Mouse (Mus musculus): Measurements from ENCODE around the gene Dagla.

Dagla gene

GRCm38 (mm10) chr19:10307351-10307750, 2.7 kb upstream of the Dagla start:
- DNase-seq (ENCODE audit: low read depth) = no peak

- no peak for DNase-seq (ENCODE audit: low read depth)
Measured at GRCm38 (mm10) chr19:10306521-10307243, 2.0 kb upstream of the Dagla start.

GRCm38 (mm10) chr19:10305640-10306039, 963 bp upstream of the Dagla start:
- peak; percentile 52 for DNase-seq (ENCODE audit: low read depth)

GRCm38 (mm10) chr19:10304395-10304794, 282 bp downstream of the Dagla start:
- DNase-seq (ENCODE audit: low read depth) = no peak

- no peak for DNase-seq (ENCODE audit: low read depth)
Measured at GRCm38 (mm10) chr19:10302852-10303251, 1.8 kb downstream of the Dagla start.

GRCm38 (mm10) chr19:10301866-10302356, 2.8 kb downstream of the Dagla start:
- no peak for DNase-seq (ENCODE audit: low read depth)

GRCm38 (mm10) chr19:10301263-10301662, 3.4 kb downstream of the Dagla start:
- no peak for DNase-seq (ENCODE audit: low read depth)

GRCm38 (mm10) chr19:10300809-10301208, 3.9 kb downstream of the Dagla start:
- DNase-seq (ENCODE audit: low read depth) = peak; percentile 5

- no peak for DNase-seq (ENCODE audit: low read depth)
Measured at GRCm38 (mm10) chr19:10298268-10298667, 6.4 kb downstream of the Dagla start.

GRCm38 (mm10) chr19:10297041-10297503, 7.6 kb downstream of the Dagla start:
- DNase-seq (ENCODE audit: low read depth) = no peak

GRCm38 (mm10) chr19:10296306-10296705, 8.4 kb downstream of the Dagla start:
- DNase-seq (ENCODE audit: low read depth) = no peak

GRCm38 (mm10) chr19:10294631-10295562, 9.8 kb downstream of the Dagla start:
- DNase-seq (ENCODE audit: low read depth) = no peak

- DNase-seq (ENCODE audit: low read depth) = no peak
Measured at GRCm38 (mm10) chr19:10293987-10294386, 10.7 kb downstream of the Dagla start.

- DNase-seq (ENCODE audit: low read depth) = no peak
Measured at GRCm38 (mm10) chr19:10291896-10292490, 12.7 kb downstream of the Dagla start.

- no peak for DNase-seq (ENCODE audit: low read depth)
Measured at GRCm38 (mm10) chr19:10290153-10290945, 14.3 kb downstream of the Dagla start.

- no peak for DNase-seq (ENCODE audit: low read depth)
Measured at GRCm38 (mm10) chr19:10289609-10290150, 15.0 kb downstream of the Dagla start.

GRCm38 (mm10) chr19:10288125-10289040, 16.3 kb downstream of the Dagla start:
- no peak for DNase-seq (ENCODE audit: low read depth)

GRCm38 (mm10) chr19:10286458-10286872, 18.2 kb downstream of the Dagla start:
- DNase-seq (ENCODE audit: low read depth) = no peak

GRCm38 (mm10) chr19:10280771-10281540, 23.7 kb downstream of the Dagla start:
- no peak for DNase-seq (ENCODE audit: low read depth)

Measured in induced T-regulatory cell, adult 2 months (primary cell).